Mouse (Mus musculus): Measurements from ENCODE around the gene Hmga2.

The Hmga2 gene

GRCm38 (mm10) chr10:120475601-120476515 lies at the start of gene Hmga2:
Hmga2 (minus strand) TSS chr10:120476469.
- no peak for DNase-seq (ENCODE audit: low read depth)

DNA sequence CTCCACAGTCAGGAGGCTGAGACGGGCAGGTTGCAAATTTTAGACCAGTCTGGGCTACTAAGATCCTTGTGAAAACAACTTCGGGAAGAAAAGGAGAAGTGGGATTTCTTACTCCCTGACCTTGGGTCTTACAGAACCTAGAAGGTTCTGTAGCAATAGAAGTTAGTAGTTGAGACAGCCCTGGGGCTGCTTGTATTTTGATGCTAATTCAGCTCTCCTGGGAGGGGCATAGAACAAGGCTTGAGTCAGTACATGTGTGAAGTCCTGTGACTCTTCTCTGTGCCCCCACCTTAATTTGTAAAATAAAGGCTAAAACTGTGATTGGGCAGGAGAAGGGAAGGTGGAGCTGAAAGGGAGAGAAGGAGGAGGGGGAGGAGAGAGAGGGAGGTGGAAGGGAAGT lies 46.7 kb upstream of the Hmga2 start:
- peak; percentile 7 for DNase-seq (ENCODE audit: low read depth)

DNA sequence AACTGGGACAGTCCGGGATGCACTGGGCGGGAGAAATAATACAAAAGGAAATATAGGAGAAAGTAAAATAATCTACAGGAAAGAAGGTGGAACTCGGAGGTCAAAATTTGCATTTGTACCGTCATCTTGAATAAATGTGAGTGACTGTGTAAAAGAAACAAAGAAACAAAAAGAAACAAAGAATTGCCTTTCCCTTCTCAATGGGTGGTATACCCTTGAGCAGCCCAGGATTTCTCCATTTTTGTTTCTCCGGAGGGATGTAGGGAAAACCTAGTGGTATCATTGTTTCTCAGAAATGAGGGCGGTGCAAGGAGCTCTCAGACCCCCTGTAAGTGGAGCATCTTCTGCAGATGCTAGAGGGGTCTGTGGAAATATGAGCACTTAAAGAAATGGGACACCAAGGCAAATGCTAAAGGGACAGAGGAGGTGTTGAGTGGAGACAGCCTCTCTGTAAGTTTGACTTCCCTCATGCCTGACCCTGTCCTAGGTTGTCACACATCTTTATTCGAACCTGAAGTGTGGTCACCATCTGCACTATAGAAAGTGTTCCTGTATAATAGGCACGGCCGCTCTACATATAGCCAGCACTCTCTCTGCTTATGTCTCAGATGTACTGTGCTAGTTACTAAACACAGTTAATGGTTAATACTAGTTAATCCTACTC lies 45.8 kb upstream of the Hmga2 start:
- DNase-seq (ENCODE audit: low read depth): no peak

DNA sequence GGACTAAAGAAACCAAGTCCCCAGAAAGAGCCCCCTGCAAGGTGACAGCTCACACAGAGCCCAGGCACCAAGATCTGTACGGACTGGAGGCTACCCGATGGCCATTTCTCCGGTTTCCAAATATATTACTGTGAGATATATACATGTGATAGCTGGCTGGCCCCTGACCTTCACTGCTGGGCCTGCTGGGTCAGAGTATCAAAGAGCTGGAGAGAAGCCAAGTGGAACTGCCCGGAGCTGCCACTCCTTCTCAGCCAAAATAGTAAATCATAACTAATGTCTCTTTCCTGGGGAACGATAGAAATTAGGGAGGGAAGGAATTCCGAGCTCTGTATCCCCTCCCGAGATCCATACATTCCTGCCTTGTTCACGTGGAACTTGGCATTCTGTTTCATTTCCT lies 40.0 kb upstream of the Hmga2 start:
- no peak for DNase-seq (ENCODE audit: low read depth)

DNA sequence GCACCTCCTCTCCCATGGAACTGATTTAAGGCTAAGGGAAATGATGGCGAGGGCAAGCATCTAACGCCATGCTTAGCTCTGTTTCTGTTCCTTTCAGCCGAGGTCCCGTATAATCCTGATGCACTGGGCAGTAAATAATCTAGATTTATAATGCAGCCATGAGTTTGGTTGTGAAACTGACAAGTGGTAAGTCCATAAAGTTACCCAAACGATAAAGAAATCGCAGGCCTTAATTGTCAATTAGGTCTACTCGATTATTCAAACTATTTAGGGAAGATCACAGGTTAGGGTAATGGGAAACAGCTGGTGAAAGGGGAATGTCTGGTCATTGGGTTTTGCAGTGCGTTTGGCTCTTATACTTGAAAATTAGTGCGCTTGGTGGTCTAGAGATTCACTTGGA lies 37.5 kb upstream of the Hmga2 start:
- DNase-seq (ENCODE audit: low read depth): no peak

DNA sequence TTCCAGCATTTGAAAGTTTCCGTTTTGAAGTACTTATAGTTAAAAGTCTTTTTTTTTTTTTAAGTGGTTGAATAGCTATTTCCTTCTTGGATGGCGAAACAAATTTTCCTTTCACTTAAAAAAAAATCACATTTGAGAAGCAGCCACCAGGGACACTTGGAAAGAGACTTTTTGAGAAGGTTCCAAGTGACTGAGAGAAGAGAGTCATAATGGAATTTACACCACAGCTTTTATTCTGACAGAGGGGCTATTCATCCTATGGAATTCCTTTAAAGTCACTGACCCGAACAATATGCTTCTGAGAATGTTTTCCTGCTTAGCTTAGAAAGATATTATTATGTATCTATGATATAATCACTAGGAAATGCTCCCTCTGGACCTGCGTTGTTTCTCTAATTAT lies 36.7 kb upstream of the Hmga2 start:
- no peak for DNase-seq (ENCODE audit: low read depth)

DNA sequence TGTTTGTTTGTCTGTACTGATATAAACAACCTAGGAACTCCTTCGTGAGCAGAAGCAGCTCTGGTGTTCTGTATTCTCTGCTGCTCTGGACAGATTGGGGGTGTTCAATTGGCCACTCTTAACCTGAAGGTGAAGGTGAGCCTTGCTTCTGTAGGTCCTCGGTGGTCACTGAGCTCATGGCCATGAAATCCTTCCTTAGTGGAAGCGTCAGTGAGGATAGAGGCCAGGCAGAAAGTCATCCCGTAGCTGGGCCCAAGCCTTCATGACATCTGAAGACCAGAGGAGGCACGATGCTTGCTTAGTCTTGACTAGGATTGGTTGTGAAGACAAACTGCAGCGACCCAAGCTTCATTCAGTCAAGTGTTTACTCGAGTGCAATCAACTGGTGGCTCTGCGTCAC lies 35.9 kb upstream of the Hmga2 start:
- no peak for DNase-seq (ENCODE audit: low read depth)

DNA sequence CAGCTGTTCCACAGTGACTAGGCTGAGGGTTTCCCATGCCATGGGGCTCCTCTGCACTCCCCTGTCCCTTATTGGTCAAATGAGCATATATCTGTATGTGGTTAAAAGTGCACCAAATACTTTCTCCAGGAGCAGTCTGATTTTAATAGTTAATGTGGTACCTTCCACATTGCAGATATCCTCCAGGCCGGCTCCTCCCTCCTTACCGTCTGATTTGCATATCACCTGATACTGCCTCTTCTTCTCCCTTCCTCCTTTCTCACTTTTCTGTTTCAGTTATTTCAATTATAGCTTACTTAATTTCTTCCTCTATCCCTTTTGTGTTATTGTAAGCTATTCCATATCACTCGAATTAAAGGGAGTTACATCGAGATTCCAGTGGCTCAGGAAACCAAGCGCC lies 27.7 kb upstream of the Hmga2 start:
- no peak for DNase-seq (ENCODE audit: low read depth)

GRCm38 (mm10) chr10:120500794-120501193 lies 24.5 kb upstream of the Hmga2 start:
- no peak for DNase-seq (ENCODE audit: low read depth)

DNA sequence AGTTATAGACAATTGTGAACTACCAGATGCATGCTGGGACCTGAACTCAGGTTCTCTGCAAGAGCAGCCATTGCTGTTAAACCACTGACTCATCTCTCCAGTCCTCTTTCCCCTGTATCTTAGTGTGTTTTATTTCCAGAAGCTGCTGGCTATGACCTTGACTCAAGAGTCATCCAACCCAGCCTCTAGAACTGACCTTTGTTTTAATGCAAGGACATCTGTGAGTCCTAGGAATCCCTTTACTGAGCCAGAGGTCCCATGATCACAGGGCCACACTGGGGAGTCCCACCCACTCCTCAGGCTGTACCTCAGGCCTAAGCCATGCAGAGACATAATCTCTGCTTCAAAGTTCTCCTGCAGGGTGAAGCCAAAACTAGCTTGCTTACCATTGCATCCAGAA lies 21.8 kb upstream of the Hmga2 start:
- no peak for DNase-seq (ENCODE audit: low read depth)

GRCm38 (mm10) chr10:120494653-120495052 lies 18.4 kb upstream of the Hmga2 start:
- DNase-seq (ENCODE audit: low read depth): no peak

DNA sequence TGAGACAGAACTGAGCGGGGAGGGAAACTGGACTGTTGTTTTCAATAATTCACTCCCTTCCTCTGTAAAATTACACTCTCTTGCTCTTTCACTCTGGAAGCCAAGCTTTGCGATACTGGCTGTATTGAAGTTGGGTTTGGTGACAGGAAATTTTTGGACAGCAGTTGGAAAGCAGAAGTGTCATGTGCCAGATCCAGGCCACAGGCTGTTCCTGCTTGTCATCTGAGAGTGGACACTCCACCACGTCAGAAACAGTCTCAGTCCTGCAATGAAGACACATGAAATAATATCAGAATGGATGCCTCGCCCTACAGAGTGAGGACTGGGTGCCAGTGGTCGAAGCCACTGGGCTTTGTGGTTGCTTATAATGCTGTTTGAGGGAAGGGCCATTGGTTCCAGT lies 15.2 kb upstream of the Hmga2 start:
- no peak for DNase-seq (ENCODE audit: low read depth)

DNA sequence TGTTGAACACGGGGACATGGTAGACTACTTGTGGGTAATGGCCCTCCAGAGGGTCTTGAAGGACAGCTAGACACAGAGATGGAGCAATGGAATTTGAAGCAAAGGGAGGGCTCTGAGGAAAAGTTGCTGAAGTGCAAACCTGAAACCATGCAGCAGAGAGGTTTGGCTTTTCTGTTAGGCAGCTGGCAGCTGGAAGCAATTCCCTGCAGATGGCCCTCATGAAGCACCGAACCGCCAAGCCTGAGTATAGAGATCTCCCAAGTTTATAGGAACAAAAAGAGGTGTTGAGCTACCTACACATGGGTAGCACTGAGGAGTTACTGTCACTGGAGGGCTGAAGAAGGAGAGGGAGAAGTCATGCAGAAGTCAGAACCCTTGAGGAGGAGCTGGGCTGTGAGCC lies 13.3 kb upstream of the Hmga2 start:
- no peak for DNase-seq (ENCODE audit: low read depth)

- DNase-seq (ENCODE audit: low read depth): no peak
Observed at GRCm38 (mm10) chr10:120488526-120488925, 12.3 kb upstream of the Hmga2 start.

DNA sequence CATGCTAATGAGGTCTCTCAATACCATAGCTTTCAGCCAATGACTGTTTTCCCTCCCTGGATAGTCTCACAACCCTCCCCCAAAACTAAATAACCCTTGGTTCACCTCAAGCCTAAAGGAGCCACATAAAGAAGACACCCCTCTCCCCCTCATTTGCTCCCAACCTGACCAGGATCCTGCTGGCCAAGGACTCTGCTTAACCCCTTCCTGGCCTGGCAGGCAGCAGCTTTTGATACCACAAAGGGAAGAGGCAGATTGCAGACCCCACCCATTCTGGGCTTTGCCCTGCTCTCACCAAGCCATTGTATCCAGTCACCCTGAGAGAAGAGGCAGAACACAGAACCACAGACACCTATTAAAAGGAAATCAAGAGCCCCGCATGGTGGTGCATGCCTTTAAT lies 11.6 kb upstream of the Hmga2 start:
- no peak for DNase-seq (ENCODE audit: low read depth)

GRCm38 (mm10) chr10:120485461-120485860 lies 9.2 kb upstream of the Hmga2 start:
- DNase-seq (ENCODE audit: low read depth): no peak

GRCm38 (mm10) chr10:120484144-120484543 lies 7.9 kb upstream of the Hmga2 start:
- DNase-seq (ENCODE audit: low read depth): no peak

DNA sequence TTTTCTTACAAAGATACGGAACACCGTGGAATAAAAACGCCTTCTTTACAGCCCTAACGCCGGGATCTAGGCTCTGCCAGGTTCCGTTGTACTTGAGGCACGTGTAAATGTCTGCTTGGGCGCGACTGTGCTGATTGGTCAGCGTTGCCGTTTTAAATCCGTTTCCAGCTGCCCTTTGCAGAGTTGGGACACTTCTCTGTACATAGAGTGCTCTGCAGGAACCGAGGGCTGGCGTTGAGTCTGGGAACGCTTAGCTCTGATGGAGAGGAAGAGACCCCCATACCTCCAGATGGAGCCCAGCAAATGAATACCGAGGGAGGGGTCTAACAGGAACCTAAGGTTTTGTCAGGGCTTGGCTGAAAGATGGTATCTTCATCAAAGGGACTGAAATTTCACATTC lies 1.9 kb upstream of the Hmga2 start:
- DNase-seq (ENCODE audit: low read depth): no peak

- DNase-seq (ENCODE audit: low read depth): no peak
Observed at GRCm38 (mm10) chr10:120477501-120477900, 1.2 kb upstream of the Hmga2 start.

- DNase-seq (ENCODE audit: low read depth): no peak
Observed at GRCm38 (mm10) chr10:120476516-120477336, 457 bp upstream of the Hmga2 start.

- no peak for DNase-seq (ENCODE audit: low read depth)
Observed at GRCm38 (mm10) chr10:120475041-120475541, 1.2 kb downstream of the Hmga2 start.

DNA sequence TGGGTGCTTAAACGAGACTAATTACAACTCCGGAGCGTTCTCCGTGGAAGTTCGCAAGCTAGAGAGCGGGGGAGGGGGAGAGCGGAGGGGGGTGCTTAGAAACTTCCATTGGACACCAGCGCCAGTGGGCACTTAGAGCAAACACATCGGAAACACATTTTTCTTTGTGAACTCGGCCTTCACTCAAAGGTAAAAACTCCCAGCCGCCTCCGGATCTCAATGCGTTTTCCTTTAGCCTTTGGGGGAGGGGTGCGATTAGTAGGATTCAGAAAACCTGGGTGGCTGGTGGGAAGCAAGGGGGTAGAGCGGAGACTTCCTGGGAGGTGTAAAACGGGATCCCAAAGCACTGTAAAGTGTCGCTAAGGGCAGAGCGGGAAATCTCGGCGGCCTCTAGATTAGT lies 2.0 kb downstream of the Hmga2 start:
- DNase-seq (ENCODE audit: low read depth): no peak

Measured in c-Kit-positive CD71-negative TER-119-negative erythroid progenitor cells, embryonic 14.5 days (primary cell).